Mouse (Mus musculus) CH12.LX (cell line): ENCODE results near the gene Gm37240. TPM values are rescaled to one million over a fixed set of nuclear protein-coding genes. Genes with fewer than 3 reads are reported as not detected.
A peak's percentile ranks its signal among the peaks of the same experiment; 100 is the strongest.

Experiments used
- DNase-seq: peaks from one replicate; pipeline ENCODE4 v3.0.0-alpha.2; 2013; ENCODE audit errors: extremely low read depth
- H3K27ac ChIP-seq: 2 replicates; pipeline ENCODE4 v1.5.1; 2012; ENCODE audit warnings: low read depth, mild to moderate bottlenecking, control low read depth, moderate library complexity; ENCODE audit not compliant: insufficient read depth
- H3K27me3 ChIP-seq: replicated peaks from 2 replicates; pipeline ENCODE3; 2012; ENCODE audit warnings: inconsistent platforms
- H3K36me3 ChIP-seq, 2 experiments: replicated peaks in 1 of 2; 2 replicates each; pipeline versions ENCODE3 to v1.6.1; 2012; ENCODE audit warnings: inconsistent platforms in 1 of 2, low read length in 1 of 2, mild to moderate bottlenecking in 1 of 2, mixed read lengths in 1 of 2, moderate library complexity in 1 of 2; ENCODE audit not compliant: control insufficient read depth in 1 of 2, insufficient read depth in 1 of 2
- H3K4me1 ChIP-seq, 2 experiments: 2 replicates each; pipeline ENCODE4 v1.6.1; 2012; ENCODE audit warnings: inconsistent platforms in 1 of 2, moderate library complexity in 1 of 2; ENCODE audit not compliant: insufficient read depth in 2 of 2, control insufficient read depth in 1 of 2
- H3K4me2 ChIP-seq: 2 replicates; pipeline ENCODE4 v1.6.1; 2012; ENCODE audit warnings: low read depth, mild to moderate bottlenecking, control low read depth; ENCODE audit not compliant: poor library complexity, insufficient read depth, severe bottlenecking
- H3K4me3 ChIP-seq, 3 experiments: fragments of 150-350 bp in 1 of 3; sonication (generic) in 1 of 3; replicated peaks in 1 of 3; 2 replicates each; pipeline versions ENCODE3 to v1.5.1; 2011 to 2012; ENCODE audit warnings: low read depth in 2 of 3, low read length in 2 of 3, mild to moderate bottlenecking in 2 of 3, moderate library complexity in 2 of 3, control low read depth in 1 of 3, improper control_type of control experiment in 1 of 3, inconsistent platforms in 1 of 3, mixed read lengths in 1 of 3; ENCODE audit not compliant: poor library complexity in 1 of 3
- H3K79me2 ChIP-seq: replicated peaks from 2 replicates; pipeline ENCODE4 v1.6.1; 2012; ENCODE audit warnings: mild to moderate bottlenecking, moderate library complexity; ENCODE audit not compliant: control insufficient read depth, poor library complexity, insufficient read depth, severe bottlenecking; ENCODE audit errors: extremely low read depth
- H3K9ac ChIP-seq: 2 replicates; pipeline ENCODE4 v1.6.1; 2012; ENCODE audit warnings: low read depth, mild to moderate bottlenecking, control low read depth, moderate library complexity; ENCODE audit not compliant: insufficient read depth
- H3K9me3 ChIP-seq: replicated peaks from 2 replicates; pipeline ENCODE3; 2012; ENCODE audit warnings: low read length, inconsistent platforms, mixed read lengths
- BHLHE40 ChIP-seq: IDR thresholded peaks from 2 replicates; pipeline ENCODE4 v1.6.1; 2011; ENCODE audit warnings: mild to moderate bottlenecking, low read depth, low read length, improper control_type of control experiment
- E2F4 ChIP-seq: IDR thresholded peaks from 2 replicates; pipeline ENCODE4 v1.6.1; 2011; ENCODE audit warnings: low read depth, low read length, improper control_type of control experiment; ENCODE audit not compliant: insufficient replicate concordance
- ELF1 ChIP-seq: IDR thresholded peaks from 2 replicates; pipeline ENCODE4 v1.6.1; 2014; ENCODE audit warnings: low read depth, mild to moderate bottlenecking, inconsistent platforms, low read length, improper control_type of control experiment
- EP300 ChIP-seq: IDR thresholded peaks from 2 replicates; pipeline ENCODE4 v1.6.1; 2011; ENCODE audit warnings: low read length, improper control_type of control experiment
- ETS1 ChIP-seq: conservative IDR thresholded peaks from 2 replicates; pipeline ENCODE4 v1.6.1; 2012; ENCODE audit warnings: low read depth, mild to moderate bottlenecking, inconsistent platforms, low read length, improper control_type of control experiment, moderate library complexity
- GABPA ChIP-seq: IDR thresholded peaks from 2 replicates; pipeline ENCODE4 v1.6.1; 2012; ENCODE audit warnings: low read depth, low read length, improper control_type of control experiment, inconsistent platforms; ENCODE audit not compliant: insufficient replicate concordance
- HCFC1 ChIP-seq: IDR thresholded peaks from 2 replicates; pipeline ENCODE4 v1.6.1; 2012; ENCODE audit warnings: low read depth, mild to moderate bottlenecking, inconsistent platforms, low read length, improper control_type of control experiment
- IRF4 ChIP-seq: IDR thresholded peaks from 2 replicates; pipeline ENCODE4 v1.6.1; 2014; ENCODE audit warnings: low read depth, mild to moderate bottlenecking, inconsistent platforms, low read length, improper control_type of control experiment
- KAT2A ChIP-seq: IDR thresholded peaks from 2 replicates; pipeline ENCODE4 v1.6.1; 2012; ENCODE audit warnings: low read length, improper control_type of control experiment, inconsistent platforms; ENCODE audit not compliant: insufficient replicate concordance
- MAFK ChIP-seq: IDR thresholded peaks from 2 replicates; pipeline ENCODE4 v1.6.1; 2011; ENCODE audit warnings: low read length, improper control_type of control experiment; ENCODE audit not compliant: insufficient replicate concordance
- MAX ChIP-seq: IDR thresholded peaks from 2 replicates; pipeline ENCODE4 v1.6.1; 2011; ENCODE audit warnings: low read length, improper control_type of control experiment
- MEF2A ChIP-seq: IDR thresholded peaks from 2 replicates; pipeline ENCODE4 v1.6.1; 2014; ENCODE audit warnings: low read depth, mild to moderate bottlenecking, inconsistent platforms, low read length, improper control_type of control experiment, borderline replicate concordance
- MYC ChIP-seq: IDR thresholded peaks from 2 replicates; pipeline ENCODE4 v1.6.1; 2011; ENCODE audit warnings: low read depth, mild to moderate bottlenecking, improper control_type of control experiment, low read length
- PAX5 ChIP-seq: IDR thresholded peaks from 2 replicates; pipeline ENCODE4 v1.6.1; 2012; ENCODE audit warnings: low read length, inconsistent platforms, mixed read lengths
- POLR2A ChIP-seq: IDR thresholded peaks from 2 replicates; pipeline ENCODE4 v1.6.1; 2011; ENCODE audit warnings: low read depth, mild to moderate bottlenecking, improper control_type of control experiment, low read length
- POLR2AphosphoS2 ChIP-seq: IDR thresholded peaks from 2 replicates; pipeline ENCODE4 v1.6.1; 2011; ENCODE audit warnings: low read depth, low read length, improper control_type of control experiment
- SIN3A ChIP-seq: IDR thresholded peaks from 2 replicates; pipeline ENCODE4 v1.6.1; 2012; ENCODE audit warnings: low read length, improper control_type of control experiment, inconsistent platforms
- TBP ChIP-seq: conservative IDR thresholded peaks from 2 replicates; pipeline ENCODE4 v1.6.1; 2011; ENCODE audit warnings: low read depth, low read length, improper control_type of control experiment
- TCF12 ChIP-seq: IDR thresholded peaks from 2 replicates; pipeline ENCODE4 v1.6.1; 2014; ENCODE audit warnings: low read depth, mild to moderate bottlenecking, inconsistent platforms, low read length, improper control_type of control experiment
- UBTF ChIP-seq: IDR thresholded peaks from 2 replicates; pipeline ENCODE4 v1.6.1; 2012; ENCODE audit warnings: low read depth, mild to moderate bottlenecking, inconsistent platforms, low read length, improper control_type of control experiment, moderate library complexity
- USF1 ChIP-seq: IDR thresholded peaks from 2 replicates; pipeline ENCODE4 v1.6.1; 2014; ENCODE audit warnings: low read depth, mild to moderate bottlenecking, inconsistent platforms, low read length, improper control_type of control experiment
- ZC3H11A ChIP-seq: IDR thresholded peaks from 2 replicates; pipeline ENCODE4 v1.6.1; 2012; ENCODE audit warnings: low read depth, mild to moderate bottlenecking, inconsistent platforms, low read length, improper control_type of control experiment
- ZNF384 ChIP-seq: IDR thresholded peaks from 2 replicates; pipeline ENCODE4 v1.6.1; 2012; ENCODE audit warnings: low read depth, low read length, improper control_type of control experiment, inconsistent platforms
- dilution Hi-C: fragments of 300-500 bp; cut with MboI; formaldehyde crosslinking; loops from 2 replicates; pipeline ENCODE4 v1.14.3; 2020; ENCODE audit warnings: low sequenced_read_pairs; ENCODE audit not compliant: extremely low pct_unique_long_range_greater_than_20kb, extremely low pct_ligation_motif_present
- in situ Hi-C: fragments of 300-500 bp; cut with MboI; formaldehyde crosslinking; loops from 3 replicates; pipeline ENCODE4 v1.14.3; 2019; ENCODE audit warnings: low sequenced_read_pairs, low pct_ligation_motif_present, low pct_unique_long_range_greater_than_20kb, mixed read lengths
- polyA plus RNA-seq: library from polyadenylated mRNA; unstranded; fragments of >175 nt; gene quantifications from 2 replicates; pipeline ENCODE4 v1.2.1, GENCODE M21; 2012; ENCODE audit warnings: low read depth; ENCODE audit not compliant: insufficient read length
- total RNA-seq, 2 experiments: library from RNA; depleted of rRNA; stranded (reverse); fragments of 300-350 nt in 1 of 2; fragments of >200 nt in 1 of 2; gene quantifications; 2 replicates each; pipeline ENCODE4 v1.2.3; 2012 to 2014

Gm37240 gene
- total and polyA plus RNA-seq, 3 experiments: 0.08 to 0.19 (median 0.14) TPM

DNA sequence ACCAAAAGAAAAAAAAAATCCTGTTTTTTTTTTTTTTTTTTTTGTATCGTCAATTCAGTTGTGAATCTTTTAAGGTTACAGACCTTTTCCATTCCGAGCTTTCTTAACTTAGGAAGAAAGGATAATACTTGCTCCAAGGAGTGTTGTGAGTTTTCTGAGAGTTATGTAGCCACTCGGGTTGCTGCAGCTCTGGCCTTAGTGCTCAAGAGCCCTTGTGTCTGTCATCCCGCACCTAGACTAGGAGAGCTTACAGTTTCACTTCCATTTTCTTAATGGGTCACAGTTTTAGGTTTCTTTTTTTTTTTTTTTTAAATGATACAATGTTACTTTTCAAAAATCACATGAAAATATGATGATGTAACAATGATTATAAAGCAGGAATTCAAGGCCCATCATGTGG is 1059.7 kb downstream of the Gm37240 start (continued):
- TF ChIP-seq HCFC1 (no peak), MYC (no peak), ZNF384 (peak; percentile 97), MAFK (no peak), E2F4 (no peak)

DNA sequence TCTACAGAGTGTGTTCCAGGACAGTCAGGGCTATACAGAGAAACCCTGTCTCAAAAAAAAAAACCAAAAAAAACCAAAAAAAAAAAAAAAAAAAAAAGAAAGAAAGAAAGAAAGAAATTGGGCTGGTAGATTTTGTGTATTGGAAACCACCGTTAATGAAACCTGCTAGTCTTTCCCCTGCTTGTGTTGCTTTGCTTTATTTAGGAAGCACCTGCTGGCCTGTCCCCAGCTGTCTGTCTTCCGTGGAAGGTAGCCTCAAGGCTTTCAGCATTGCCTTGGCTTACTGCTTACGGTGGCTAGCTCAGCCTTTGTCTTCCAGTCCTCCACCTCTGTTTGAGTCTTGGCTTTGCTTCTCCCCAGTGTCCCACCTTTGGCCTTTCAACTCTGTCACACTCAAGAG is 1060.4 kb downstream of the Gm37240 start:
- Histone ChIP-seq H3K79me2 (peaks cover 53% of the 10 kb centered on the region), H3K27ac (peak overlapping the region; percentile 91), H3K9ac (peak overlapping the region; percentile 80), H3K36me3 (peaks cover 3 to 26% of the 10 kb centered on the region in 2 experiments), H3K9me3 (no peaks in the 10 kb centered on the region), H3K4me3 (peak overlapping the region in 2 of 3 experiments; percentile 6 to 44), H3K4me2 (peak overlapping the region; percentile 89), H3K27me3 (no peaks in the 10 kb centered on the region), H3K4me1 (peaks cover 6 to 84% of the 10 kb centered on the region in 2 experiments; a peak in 3 of 4 replicates)
- TF ChIP-seq MYC (no peak), KAT2A (no peak), IRF4 (peak; percentile 47), SIN3A (peak; percentile 26; the same call in 1 of the 2 replicates), TBP (peak; percentile 76), EP300 (peak; percentile 78), PAX5 (no peak), ZNF384 (peak; percentile 96), ELF1 (no peak), POLR2A (0 out of 2 replicates have a peak, but pooled peaks have one; percentile 34), MAX (no peak; the same call in 1 of the 2 replicates), GABPA (no peak), POLR2AphosphoS2 (no peak), MEF2A (peak; percentile 72; the same call in 1 of the 2 replicates), ETS1 (peak; percentile 69), UBTF (no peak), TCF12 (peak; percentile 94), ZC3H11A (no peak), BHLHE40 (peak; percentile 42; the same call in 1 of the 2 replicates), USF1 (no peak)
- dilution Hi-C loops (no loop called here), in situ Hi-C loops (no loop called here)
- DNase-seq: peak; percentile 72
